Mouse (Mus musculus): ENCODE results near the gene Hyal2. TPM values are rescaled to one million over a fixed set of nuclear protein-coding genes. Genes with fewer than 3 reads are reported as not detected.
A peak's percentile ranks its signal among the peaks of the same experiment; 100 is the strongest.

The Hyal2 gene
- total and polyA plus RNA-seq, 2 experiments from 2014 or later = 58.6 to 97.3 TPM

DNA sequence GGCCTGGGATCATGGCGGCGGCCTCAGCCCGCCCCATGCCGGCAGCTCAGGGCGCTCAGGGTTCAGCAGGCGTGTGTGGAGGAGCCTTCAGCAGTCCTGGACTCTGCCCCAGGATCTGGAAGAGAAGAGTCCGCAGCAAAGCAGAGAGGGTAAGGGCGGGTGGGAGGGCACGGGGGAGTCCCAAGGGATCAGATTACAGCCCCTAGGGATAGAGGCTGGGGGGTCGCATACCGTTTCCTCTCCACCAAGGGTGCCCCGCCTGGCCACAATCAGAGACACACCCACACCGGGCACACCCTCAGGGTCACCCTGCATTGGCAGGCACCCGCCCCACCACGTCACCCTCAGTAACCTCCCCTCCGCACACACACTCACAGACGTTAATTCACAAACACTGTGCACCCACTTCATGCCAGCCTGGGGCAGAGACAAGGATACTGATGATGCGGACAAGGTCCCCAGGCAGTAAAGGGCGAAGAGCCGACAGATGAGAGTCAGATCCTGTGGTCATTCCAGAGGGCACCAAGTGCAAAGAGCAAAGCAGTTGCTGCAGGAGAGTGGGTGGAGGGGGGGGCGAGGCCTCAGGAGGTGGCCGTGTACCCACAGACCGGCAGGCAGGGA is 37.4 kb downstream of the Hyal2 start:
- Histone ChIP-seq H3K9ac (replicated peaks; ENCODE audit: low read depth, low read length) (no peak overlapping the region), H3K36me3 (replicated peaks; ENCODE audit: control insufficient read depth, insufficient read depth, low read length) (0 out of 2 replicates have a peak, but pooled peaks cover 5% of the 10 kb centered on the region), H3K4me2 (ENCODE audit: low read depth, low read length) (peak overlapping the region; percentile 50), H3K27me3 (ENCODE audit: control insufficient read depth, insufficient read depth, low read length) (no peaks in the 10 kb centered on the region), H3K4me1 (ENCODE audit: control insufficient read depth, insufficient read depth) (peaks cover 25% of the 10 kb centered on the region), H3K4me3 (ENCODE audit: low read depth, low read length) (peak overlapping the region; percentile 14; the same call in 1 of the 2 replicates), H3K9me3 (replicated peaks; ENCODE audit: control insufficient read depth, low read length) (no peaks in the 10 kb centered on the region), H3K27ac (ENCODE audit: low read depth) (peak overlapping the region; percentile 83)
- ATAC-seq (ENCODE audit: insufficient read depth, low read depth) (peak; percentile 39; the same call in 1 of the 2 replicates), DNase-seq (ENCODE audit: low spot score) (peak; percentile 56)
- 42% methylated on average over 23 of the region's 23 CpGs for WGBS
- TF ChIP-seq EP300 (IDR thresholded peaks at IDR 0.05; ENCODE audit: low read depth) (no peak), CTCF (IDR thresholded peaks at IDR 0.05; ENCODE audit: low read depth) (no peak)

DNA sequence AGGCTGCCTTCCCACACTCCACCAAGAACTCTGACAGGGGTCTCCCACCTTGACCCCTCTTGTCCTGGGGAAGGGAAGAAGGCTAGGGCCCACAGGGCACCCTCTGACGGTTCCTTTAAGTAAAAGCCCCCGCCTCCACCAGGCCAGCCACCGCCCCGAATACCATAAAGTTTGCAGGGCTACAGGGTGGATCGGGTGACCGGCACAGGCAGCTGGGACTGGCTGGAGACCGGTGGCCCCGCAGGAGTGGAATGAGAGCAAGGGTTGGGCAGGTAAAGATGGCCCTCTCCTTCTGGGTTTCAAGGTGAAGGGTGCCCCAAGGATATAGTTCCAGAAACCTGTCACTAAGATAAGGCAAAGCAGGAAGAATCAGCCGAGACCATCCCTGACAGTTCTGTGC is 38.8 kb downstream of the Hyal2 start:
- H3K27ac ChIP-seq (ENCODE audit: low read depth) = peak overlapping the region; percentile 83
- no peaks in the 10 kb centered on the region for H3K27me3 ChIP-seq (ENCODE audit: control insufficient read depth, insufficient read depth, low read length)
- TF ChIP-seq CTCF (IDR thresholded peaks at IDR 0.05; ENCODE audit: low read depth) (no peak), EP300 (IDR thresholded peaks at IDR 0.05; ENCODE audit: low read depth) (no peak)
- peak overlapping the region; percentile 62 for H3K4me2 ChIP-seq (ENCODE audit: low read depth, low read length)
- H3K36me3 ChIP-seq (replicated peaks; ENCODE audit: control insufficient read depth, insufficient read depth, low read length) = no peaks in the 10 kb centered on the region
- peak overlapping the region; percentile 37 for H3K4me3 ChIP-seq (ENCODE audit: low read depth, low read length)
- no peaks in the 10 kb centered on the region for H3K9me3 ChIP-seq (replicated peaks; ENCODE audit: control insufficient read depth, low read length)
- H3K9ac ChIP-seq (replicated peaks; ENCODE audit: low read depth, low read length) = peak overlapping the region; percentile 60
- WGBS = 24% methylated on average over 9 of the region's 9 CpGs
- DNase-seq (ENCODE audit: low spot score) (no peak), ATAC-seq (ENCODE audit: insufficient read depth, low read depth) (peak; percentile 32; the same call in 1 of the 2 replicates)
- H3K4me1 ChIP-seq (ENCODE audit: control insufficient read depth, insufficient read depth) = peaks cover 40% of the 10 kb centered on the region

DNA sequence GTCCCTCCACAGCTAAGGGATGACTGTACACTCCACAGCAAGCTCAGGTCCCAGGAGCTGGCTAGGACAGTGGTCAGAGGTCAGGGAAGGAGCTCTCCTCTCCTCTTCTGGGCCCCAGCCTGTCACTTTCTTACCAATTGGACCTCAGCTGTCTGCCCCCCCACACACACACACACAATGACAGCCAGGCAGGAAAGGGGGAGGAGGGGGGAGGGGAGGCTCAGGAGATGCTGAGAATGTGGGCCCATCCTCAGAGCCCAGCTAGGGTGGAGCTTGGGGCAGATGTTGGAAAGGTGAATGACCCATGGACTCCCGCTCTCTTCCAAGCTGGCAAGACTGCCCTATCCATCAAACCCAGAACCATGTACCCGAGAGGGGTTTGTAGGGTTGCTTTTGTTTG is 39.3 kb downstream of the Hyal2 start:
- Histone ChIP-seq H3K27ac (ENCODE audit: low read depth) (peak overlapping the region; percentile 83), H3K4me1 (ENCODE audit: control insufficient read depth, insufficient read depth) (peaks cover 44% of the 10 kb centered on the region), H3K27me3 (ENCODE audit: control insufficient read depth, insufficient read depth, low read length) (no peaks in the 10 kb centered on the region), H3K36me3 (replicated peaks; ENCODE audit: control insufficient read depth, insufficient read depth, low read length) (no peaks in the 10 kb centered on the region), H3K9ac (replicated peaks; ENCODE audit: low read depth, low read length) (peak overlapping the region; percentile 60), H3K4me2 (ENCODE audit: low read depth, low read length) (peak overlapping the region; percentile 62), H3K4me3 (ENCODE audit: low read depth, low read length) (peak overlapping the region; percentile 37), H3K9me3 (replicated peaks; ENCODE audit: control insufficient read depth, low read length) (no peaks in the 10 kb centered on the region)
- no peak for TF ChIP-seq CTCF (IDR thresholded peaks at IDR 0.05; ENCODE audit: low read depth)
- 72% methylated on average over 2 of the region's 2 CpGs for WGBS
- no peak for ATAC-seq (ENCODE audit: insufficient read depth, low read depth)
- no peak for DNase-seq (ENCODE audit: low spot score)

DNA sequence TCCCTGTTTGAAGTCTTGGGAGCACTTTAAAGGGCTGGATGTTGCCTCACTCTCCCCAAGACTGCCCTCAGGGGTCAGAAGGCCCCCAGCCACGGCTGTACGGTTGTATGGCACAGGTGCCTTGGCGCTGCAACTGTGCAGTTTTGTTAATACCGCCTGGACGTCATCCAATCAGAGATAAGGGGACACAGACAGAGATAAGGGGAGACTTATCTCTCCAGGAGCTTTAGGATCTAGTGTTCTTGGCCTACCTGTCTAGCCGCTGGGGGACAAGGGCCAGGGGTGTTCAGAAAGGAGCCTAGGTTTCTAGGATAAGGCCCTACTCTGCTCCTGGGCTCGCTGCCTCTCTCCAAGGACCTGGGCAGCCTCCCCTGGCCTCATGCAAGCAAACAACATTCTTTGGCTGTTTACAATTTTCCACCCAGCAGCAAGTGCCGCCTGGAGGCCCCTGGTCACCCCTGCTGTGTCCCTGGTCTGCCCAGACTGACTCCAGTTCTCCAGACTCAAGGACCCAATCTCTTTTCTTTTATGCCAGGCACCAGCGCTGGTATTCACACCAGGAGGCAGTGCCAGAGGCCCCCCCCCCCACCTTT is 40.0 kb downstream of the Hyal2 start:
- no peak for ATAC-seq (ENCODE audit: insufficient read depth, low read depth)
- H3K36me3 ChIP-seq (replicated peaks; ENCODE audit: control insufficient read depth, insufficient read depth, low read length) = no peaks in the 10 kb centered on the region
- peak overlapping the region; percentile 62 for H3K4me2 ChIP-seq (ENCODE audit: low read depth, low read length)
- no peak for DNase-seq (ENCODE audit: low spot score)
- peak overlapping the region; percentile 13; the same call in 1 of the 2 replicates for H3K4me3 ChIP-seq (ENCODE audit: low read depth, low read length)
- H3K9me3 ChIP-seq (replicated peaks; ENCODE audit: control insufficient read depth, low read length) = no peaks in the 10 kb centered on the region
- H3K9ac ChIP-seq (replicated peaks; ENCODE audit: low read depth, low read length) = peak overlapping the region; percentile 28; the same call in 1 of the 2 replicates
- H3K4me1 ChIP-seq (ENCODE audit: control insufficient read depth, insufficient read depth) = peaks cover 49% of the 10 kb centered on the region
- 35% methylated on average over 9 of the region's 9 CpGs for WGBS
- H3K27ac ChIP-seq (ENCODE audit: low read depth) = peak overlapping the region; percentile 83
- no peaks in the 10 kb centered on the region for H3K27me3 ChIP-seq (ENCODE audit: control insufficient read depth, insufficient read depth, low read length)
- TF ChIP-seq CTCF (IDR thresholded peaks at IDR 0.05; ENCODE audit: low read depth) = no peak
- no peak for TF ChIP-seq EP300 (IDR thresholded peaks at IDR 0.05; ENCODE audit: low read depth)

DNA sequence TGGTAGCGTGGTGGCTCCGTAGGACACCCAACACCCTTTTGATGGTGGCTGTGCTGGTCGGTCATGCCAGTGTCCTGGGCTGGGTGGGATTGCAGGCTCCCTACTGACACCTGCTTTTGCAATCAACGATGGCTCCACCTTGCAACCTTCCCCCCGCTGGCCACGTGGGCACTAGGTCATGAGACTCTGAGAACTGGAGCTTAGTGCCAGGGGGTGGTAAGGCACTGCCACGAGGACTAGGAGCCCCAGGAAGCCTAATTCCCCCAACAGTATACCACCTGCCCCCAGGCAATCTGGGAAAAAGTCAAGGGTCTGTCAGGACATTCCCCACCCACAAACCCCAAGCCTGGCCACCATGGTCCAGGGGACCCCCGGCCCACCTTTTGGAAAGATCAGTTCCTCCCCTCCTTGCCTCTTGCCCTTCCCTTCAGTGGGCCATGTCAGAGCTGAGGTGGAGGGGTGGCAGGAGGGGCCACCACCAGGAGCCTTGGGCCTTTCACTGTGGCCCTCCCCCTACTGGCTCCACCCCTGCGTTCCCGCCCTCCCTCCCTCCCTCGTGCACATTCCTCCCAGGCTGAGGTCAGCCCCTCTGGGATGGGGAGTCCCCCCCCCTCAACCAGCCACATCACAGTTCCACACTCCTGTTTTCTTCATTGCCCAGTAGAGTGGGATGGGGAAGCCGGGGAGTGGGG is 41.1 kb downstream of the Hyal2 start, which contains the start of gene Sema3b:
Gene Sema3b (minus strand): TSS at position 489 of the 692 bp plus-strand sequence.
- peaks cover 4% of the 10 kb centered on the region for H3K36me3 ChIP-seq (replicated peaks; ENCODE audit: control insufficient read depth, insufficient read depth, low read length)
- WGBS = 46% methylated on average over 12 of the region's 12 CpGs
- peak within 1 kb of the TSS; percentile 62 for H3K4me2 ChIP-seq (ENCODE audit: low read depth, low read length)
- H3K4me3 ChIP-seq (ENCODE audit: low read depth, low read length) = no peak within 1 kb of the TSS
- peaks cover 49% of the 10 kb centered on the region for H3K4me1 ChIP-seq (ENCODE audit: control insufficient read depth, insufficient read depth)
- H3K9me3 ChIP-seq (replicated peaks; ENCODE audit: control insufficient read depth, low read length) = no peaks in the 10 kb centered on the region
- H3K27me3 ChIP-seq (ENCODE audit: control insufficient read depth, insufficient read depth, low read length) = no peaks in the 10 kb centered on the region
- TF ChIP-seq CTCF (IDR thresholded peaks at IDR 0.05; ENCODE audit: low read depth) = no peak
- no peak for TF ChIP-seq EP300 (IDR thresholded peaks at IDR 0.05; ENCODE audit: low read depth)
- ATAC-seq (ENCODE audit: insufficient read depth, low read depth) = peak; percentile 9; the same call in 1 of the 2 replicates
- DNase-seq (ENCODE audit: low spot score) = peak; percentile 47
- H3K27ac ChIP-seq (ENCODE audit: low read depth) = peak within 1 kb of the TSS; percentile 83
- 0 out of 2 replicates have a peak within 1 kb of the TSS, but pooled peaks have one; percentile 28 for H3K9ac ChIP-seq (replicated peaks; ENCODE audit: low read depth, low read length)
